Mouse (Mus musculus): ENCODE measurements around the gene Itgav. TPM values are rescaled to one million over a fixed set of nuclear protein-coding genes. Genes with fewer than 3 reads are reported as not detected.
"Not testable (repeated sequence)": the region's sequence is repeated elsewhere in the genome, so short reads cannot be mapped to it uniquely, and the experiment has no call there.

Gene Itgav
- total RNA-seq, 2 experiments from 2014 or later = 2.9 to 23.5 TPM

GRCm38 (mm10) chr2:83705580-83706158 lies 18.5 kb upstream of the Itgav start:
- ATAC-seq (replicated peaks; ENCODE audit: low FRiP score, poor library complexity, severe bottlenecking) = no peak

DNA sequence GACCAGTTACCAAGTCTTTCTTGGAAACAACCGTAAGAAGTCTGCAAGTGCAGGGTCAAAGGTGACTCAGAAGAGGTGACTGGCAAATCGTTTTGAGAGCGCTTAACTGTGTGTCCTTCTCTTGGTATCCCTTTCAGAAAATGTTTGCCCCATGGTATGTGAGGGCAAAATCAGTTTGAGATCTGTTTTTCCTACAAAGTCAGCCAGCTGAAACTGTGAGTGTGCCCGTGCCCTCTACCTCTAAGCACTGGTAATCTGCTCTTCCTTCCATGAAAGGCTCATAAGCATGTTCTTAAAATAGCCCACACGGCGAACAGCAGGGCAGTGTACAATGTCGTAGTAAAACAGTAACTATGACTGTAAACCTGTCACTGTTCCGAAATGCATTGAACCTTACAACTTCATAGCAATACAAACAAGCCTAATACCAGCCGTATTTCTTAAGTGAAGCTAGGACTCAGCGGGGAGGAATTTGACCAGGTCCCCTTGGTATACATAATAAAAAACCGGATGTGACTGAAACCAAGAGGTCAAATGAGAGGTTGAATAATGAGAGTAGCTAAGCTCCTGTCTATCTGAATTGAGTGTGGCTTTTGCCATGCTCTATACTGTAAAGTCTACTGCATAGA lies 14.2 kb upstream of the Itgav start:
- no peak for ATAC-seq (replicated peaks; ENCODE audit: low FRiP score, poor library complexity, severe bottlenecking)

- not testable (repeated sequence) for ATAC-seq (replicated peaks; ENCODE audit: low FRiP score, poor library complexity, severe bottlenecking)
Observed at GRCm38 (mm10) chr2:83713281-83713680, 10.9 kb upstream of the Itgav start.

DNA sequence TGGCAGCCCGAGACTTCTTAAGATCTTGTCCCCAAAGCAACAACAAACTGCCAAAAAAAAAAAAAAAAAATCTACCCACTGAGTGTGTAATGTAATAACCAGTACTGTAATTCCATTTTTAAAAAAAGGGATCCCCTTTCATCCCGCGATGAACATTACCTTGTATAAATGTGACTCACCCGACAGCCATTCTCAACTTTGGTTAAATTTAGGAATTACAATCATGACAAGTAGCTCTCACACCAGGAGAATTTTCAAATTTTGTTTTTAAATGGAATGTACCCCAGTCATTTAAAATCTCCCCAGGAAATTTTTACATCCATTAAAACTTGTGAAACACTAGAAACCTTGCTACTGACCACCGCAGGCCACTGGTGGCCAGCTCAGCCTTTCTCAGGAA lies 10.3 kb upstream of the Itgav start:
- ATAC-seq (replicated peaks; ENCODE audit: low FRiP score, poor library complexity, severe bottlenecking) = no peak

DNA sequence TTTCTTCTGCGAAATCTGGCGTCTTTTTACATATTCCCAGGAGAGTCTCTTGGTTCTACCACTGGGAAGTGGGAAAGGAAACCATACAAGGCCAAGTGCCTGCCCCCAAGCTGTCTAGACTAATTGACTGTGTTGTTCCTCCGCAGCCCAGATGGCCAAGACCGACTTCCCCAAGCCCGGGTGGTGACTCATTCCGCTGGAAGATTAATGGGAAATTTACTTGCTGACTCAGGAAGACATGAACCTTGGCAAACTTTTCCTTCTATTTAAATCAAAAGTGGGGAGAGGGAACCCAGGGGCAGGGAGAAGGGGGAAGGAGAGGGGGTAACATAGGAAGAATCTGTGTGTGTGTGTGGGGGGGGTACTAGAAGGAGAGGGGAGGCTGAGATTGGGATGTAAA lies 9.4 kb upstream of the Itgav start:
- no peak for ATAC-seq (replicated peaks; ENCODE audit: low FRiP score, poor library complexity, severe bottlenecking)

DNA sequence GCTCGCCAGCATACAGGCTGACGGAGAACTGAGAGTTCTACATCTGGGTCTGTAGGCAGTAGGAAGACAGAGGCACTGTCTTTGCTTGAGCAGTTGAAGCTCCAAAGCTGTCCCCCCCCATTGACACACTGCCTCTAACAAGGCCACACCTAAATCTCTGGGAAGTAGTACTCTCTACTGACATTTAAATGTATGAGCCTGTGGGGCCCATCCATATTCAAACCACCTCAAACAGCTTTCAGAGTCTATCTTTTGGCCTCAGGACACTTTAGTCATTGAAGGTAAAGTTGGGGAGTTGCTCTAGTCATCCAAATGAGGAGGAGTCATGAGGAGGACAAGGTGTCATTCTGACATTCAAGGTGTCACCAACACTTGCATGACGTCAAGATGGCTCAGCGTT lies 5.9 kb upstream of the Itgav start:
- no peak for ATAC-seq (replicated peaks; ENCODE audit: low FRiP score, poor library complexity, severe bottlenecking)

DNA sequence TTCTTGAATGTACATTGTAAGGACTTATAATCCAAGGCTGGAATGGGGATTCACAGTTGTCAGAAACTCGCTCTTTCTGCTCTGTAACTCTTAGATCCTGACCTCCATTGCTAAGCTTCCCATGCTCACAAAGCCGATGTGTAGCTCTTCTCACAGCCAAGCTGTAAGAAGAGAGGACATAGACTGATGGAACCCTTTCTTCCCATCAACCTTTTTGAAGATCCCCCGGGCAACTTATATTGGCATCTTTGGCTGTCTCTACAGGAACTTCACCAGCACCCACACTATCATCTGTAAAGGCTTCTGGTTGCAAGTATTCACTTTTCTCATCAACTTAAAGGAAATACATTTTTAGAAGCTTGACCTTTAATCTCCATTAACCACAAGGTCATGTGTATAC lies 2.6 kb upstream of the Itgav start:
- no peak for ATAC-seq (replicated peaks; ENCODE audit: low FRiP score, poor library complexity, severe bottlenecking)

DNA sequence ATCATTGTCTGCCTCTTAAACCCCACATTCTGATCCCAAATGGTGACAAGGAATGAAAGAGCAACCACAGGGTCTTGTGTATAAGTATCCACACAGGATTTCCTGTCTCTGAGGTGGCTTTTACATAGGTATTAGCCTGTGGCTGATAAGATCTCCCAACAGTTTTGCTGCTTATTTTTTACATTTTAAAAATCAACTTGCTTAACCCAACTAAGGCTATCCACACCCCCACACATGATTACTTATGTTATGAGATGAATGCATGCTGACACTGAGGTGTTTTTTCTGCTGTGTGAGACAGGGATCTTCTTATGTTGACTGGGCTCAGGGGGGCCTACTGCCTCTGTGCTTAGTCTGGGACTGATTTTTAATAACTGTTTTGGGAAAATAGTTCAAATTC lies 1.3 kb upstream of the Itgav start:
- ATAC-seq (replicated peaks; ENCODE audit: low FRiP score, poor library complexity, severe bottlenecking) = no peak

- no peak for ATAC-seq (replicated peaks; ENCODE audit: low FRiP score, poor library complexity, severe bottlenecking)
Observed at GRCm38 (mm10) chr2:83723346-83723745, 851 bp upstream of the Itgav start.

DNA sequence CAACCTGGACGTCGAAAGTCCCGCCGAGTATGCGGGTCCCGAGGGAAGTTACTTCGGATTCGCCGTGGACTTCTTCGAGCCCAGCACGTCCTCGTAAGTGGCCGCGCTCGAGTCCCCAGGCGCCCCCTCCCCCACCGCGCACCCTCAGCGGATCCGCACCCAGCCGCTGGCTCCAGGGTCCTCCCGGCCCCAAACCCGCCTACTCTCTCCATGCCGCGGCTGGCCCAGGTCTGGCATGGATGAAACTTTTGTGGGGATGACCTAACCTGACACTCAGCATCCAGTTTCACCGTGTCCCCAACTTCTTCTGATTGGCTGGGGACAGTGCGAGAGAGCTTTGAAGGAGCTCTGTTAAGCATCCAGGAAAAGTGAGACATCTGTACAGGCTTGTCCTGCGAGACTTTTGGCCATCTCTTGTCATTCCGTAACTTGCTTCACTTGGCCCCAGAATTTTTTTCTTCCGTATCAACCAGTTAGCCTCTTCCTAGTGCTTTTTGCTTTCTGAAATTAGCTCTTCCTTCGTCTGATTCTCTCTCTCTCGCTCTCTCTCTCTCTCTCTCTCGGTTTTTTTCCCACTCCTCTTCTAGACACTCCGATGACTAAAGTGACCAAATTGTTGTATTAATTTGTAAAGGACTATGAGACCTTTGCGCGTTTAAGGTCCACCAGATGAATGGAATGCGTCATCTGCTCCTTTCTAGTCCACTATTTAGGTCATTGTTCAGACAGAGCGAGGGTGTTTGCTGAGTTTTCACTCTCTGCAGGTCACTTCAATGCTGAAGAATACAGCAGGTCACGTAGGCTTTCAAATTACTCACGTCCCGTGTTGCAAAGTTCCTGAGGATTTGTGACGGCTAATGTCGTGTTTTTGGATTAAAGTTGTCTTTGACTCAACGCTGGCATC lies 882 bp downstream of the Itgav start:
- ATAC-seq (replicated peaks; ENCODE audit: low FRiP score, poor library complexity, severe bottlenecking) = no peak

GRCm38 (mm10) chr2:83725796-83726195 lies 1.6 kb downstream of the Itgav start:
- no peak for ATAC-seq (replicated peaks; ENCODE audit: low FRiP score, poor library complexity, severe bottlenecking)

GRCm38 (mm10) chr2:83728238-83728682 lies 4.1 kb downstream of the Itgav start:
- no peak for ATAC-seq (replicated peaks; ENCODE audit: low FRiP score, poor library complexity, severe bottlenecking)

DNA sequence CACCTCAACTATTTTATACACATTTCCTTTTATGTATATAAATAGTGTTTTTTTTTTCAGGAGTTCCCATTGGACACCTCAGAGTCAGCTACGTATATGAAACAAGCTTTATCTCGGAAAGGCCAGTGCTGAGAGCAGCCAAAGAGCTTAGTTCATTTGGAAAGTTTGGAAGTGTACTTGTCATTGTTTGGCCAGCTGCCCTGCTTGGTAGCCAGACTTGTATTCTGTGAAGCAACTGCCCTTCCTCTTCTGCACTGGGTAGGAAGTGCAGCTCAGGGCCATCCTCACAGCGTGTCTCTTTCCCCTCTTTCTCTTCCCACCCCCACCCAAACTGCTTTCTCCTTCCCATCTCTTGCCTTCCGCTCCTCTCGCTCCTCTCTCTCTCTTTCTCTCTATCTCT lies 5.1 kb downstream of the Itgav start:
- ATAC-seq (replicated peaks; ENCODE audit: low FRiP score, poor library complexity, severe bottlenecking) = no peak

DNA sequence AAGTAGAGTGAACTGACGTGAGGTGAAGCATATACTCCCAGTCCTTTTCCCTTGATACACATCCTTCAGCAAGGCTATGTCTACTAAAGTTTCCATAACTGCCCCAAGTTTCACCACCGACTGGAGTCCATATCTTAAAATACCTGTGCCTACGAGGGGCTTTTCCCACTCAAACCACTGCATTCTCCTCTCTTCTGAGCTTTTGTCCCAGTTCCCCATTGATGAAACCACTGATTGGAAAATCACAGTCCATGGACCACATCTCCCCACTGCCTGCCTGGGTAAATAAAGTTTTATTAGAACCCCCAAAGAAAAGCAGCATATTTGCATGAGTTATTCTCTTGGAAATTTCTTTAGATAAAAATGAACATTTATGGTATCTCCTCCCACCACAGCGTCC lies 8.7 kb downstream of the Itgav start:
- ATAC-seq (replicated peaks; ENCODE audit: low FRiP score, poor library complexity, severe bottlenecking) = no peak

DNA sequence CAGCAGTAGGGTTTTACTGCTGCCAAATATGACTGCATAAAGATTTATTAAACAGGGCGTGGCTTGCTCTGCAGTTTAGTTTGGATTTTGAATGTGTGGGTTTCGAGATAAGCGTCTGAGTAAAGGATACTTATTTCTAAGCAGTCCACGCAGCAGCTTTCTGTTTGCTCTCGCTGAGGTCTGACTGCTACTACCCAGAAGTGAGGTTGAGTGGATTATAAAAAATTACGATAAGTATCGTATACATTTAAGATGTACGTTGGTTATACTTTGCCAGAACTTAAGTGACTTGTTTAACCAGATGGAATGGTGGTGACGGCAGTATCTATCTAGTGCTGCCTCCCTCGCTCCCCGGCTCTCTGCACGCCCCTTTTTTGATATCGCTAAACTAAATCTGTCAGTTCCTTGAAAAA lies 9.8 kb downstream of the Itgav start:
- no peak for ATAC-seq (replicated peaks; ENCODE audit: low FRiP score, poor library complexity, severe bottlenecking)

DNA sequence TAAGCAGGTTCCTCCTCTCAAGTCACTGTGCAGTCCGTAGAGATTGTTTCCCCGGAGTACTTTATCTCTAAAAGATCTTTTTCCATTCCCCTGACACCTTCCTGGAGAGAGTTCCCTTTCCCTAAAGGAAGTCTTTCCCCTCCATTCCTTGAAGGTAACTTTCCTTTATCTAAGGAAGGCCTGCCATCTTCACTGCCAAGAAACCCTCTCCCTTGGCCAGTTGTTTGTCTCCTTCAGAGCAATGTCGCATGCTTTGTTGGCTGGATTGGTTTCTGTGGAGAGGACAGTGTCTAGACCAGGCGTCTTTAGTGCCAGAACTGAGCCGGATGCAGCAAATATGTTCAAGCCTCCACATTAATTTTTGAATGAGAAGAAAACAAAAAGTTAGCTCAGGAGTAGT lies 11.1 kb downstream of the Itgav start:
- ATAC-seq (replicated peaks; ENCODE audit: low FRiP score, poor library complexity, severe bottlenecking) = no peak

DNA sequence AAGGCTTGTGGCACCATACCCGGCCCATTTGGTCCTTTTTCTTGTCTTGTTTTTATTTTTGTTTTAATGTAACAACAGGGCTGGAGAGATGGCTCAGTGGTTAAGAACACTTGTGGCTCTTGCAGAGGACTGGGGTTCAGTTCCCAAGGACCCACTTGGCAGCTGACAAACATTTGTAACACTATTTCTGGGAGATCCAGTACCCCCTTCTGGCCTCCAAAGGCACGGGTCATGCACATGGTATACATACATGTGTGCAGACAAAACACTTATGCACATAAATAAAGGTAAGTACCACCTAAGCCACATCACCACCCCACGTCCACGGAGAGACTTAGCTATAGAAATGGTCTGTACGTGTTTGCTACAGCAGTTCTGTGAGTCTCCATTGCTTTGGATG lies 12.6 kb downstream of the Itgav start:
- no peak for ATAC-seq (replicated peaks; ENCODE audit: low FRiP score, poor library complexity, severe bottlenecking)

- no peak for ATAC-seq (replicated peaks; ENCODE audit: low FRiP score, poor library complexity, severe bottlenecking)
Observed at GRCm38 (mm10) chr2:83738586-83739251, 14.5 kb downstream of the Itgav start.

DNA sequence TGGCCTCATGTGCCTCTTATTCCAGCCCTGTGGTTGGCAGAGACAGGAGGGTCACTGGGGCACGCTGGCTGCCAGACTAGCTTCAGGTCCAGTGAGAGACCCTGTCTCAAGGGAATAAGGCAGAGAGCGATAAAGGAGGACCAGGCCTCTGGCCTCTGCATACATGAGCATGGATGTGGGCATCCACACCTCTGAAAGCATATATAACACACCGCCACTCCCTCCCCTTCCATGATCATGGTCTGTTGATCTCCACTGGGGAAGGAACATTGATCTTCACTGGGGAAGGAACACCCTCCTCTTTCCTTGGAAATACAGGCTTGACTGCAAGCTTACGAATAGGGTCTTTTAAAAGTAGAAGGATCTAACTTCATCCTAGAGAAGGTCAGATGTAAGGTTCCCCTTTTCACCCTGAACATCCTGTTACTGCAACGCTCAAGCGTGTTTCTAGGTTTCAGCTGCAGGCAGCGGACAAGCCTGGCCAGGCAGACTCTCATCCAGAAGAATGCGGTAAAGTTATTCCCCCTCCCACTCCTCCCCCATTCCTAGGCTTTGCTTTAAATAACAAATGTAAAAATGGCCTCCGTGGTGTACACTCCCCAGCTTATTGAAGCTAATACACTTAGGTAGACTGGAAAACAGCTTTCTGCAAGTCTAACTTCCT lies 15.4 kb downstream of the Itgav start:
- no peak for ATAC-seq (replicated peaks; ENCODE audit: low FRiP score, poor library complexity, severe bottlenecking)

GRCm38 (mm10) chr2:83740601-83741031 lies 16.4 kb downstream of the Itgav start:
- ATAC-seq (replicated peaks; ENCODE audit: low FRiP score, poor library complexity, severe bottlenecking) = no peak

Measured in erythroid progenitor cell, adult 5-6 weeks (primary cell).